Comparison of ENCODE assay signal across 8 mouse cellular contexts in genomic region chr7:30625530-30626384, GRCm38 (mm10). TPM values are rescaled to one million over a fixed set of nuclear protein-coding genes. Genes with fewer than 3 reads are reported as not detected.
DNase-seq lines count a peak whose midpoint lies in the region; ATAC-seq and TF ChIP-seq lines count a peak whose summit lies in the region.

Gene Cox6b1, minus strand, starts transcription at chr7:30626151.

- peak within 1 kb of the TSS; percentile 85 for H3K4me2 ChIP-seq in forebrain, embryonic 15.5 days (replicated peaks)
- peak within 1 kb of the TSS; percentile 68 for H3K4me2 ChIP-seq in lung, embryonic 14.5 days

- DNase-seq in G1E (ENCODE audit: low spot score) = peak; percentile 67
- peak; percentile 88 for DNase-seq in cerebellum, adult 11-12 months
- peak; percentile 80 for DNase-seq in heart, postnatal 25 days (ENCODE audit: low spot score)
- DNase-seq in layer of hippocampus, adult 2 months (ENCODE audit: low spot score in 2 of 2) = peak; percentile 84 to 89
- DNase-seq in lung, embryonic 14.5 days = peak; percentile 97
- DNase-seq in thymus, adult 2 months = peak; percentile 82

- under 1% methylated on average over 44 of the region's 44 CpGs for WGBS in forebrain, embryonic 15.5 days
- 2% methylated on average over 44 of the region's 44 CpGs for WGBS in lung, embryonic 14.5 days
- WGBS in olfactory bulb, adult 2 months = under 1% methylated on average over 44 of the region's 44 CpGs
- WGBS in thymus, adult 2 months = 1% methylated on average over 44 of the region's 44 CpGs

- H3K27me3 ChIP-seq in G1E (ENCODE audit: insufficient read depth, low read length) = peaks cover 11% of the 10 kb centered on the region; the same call in 1 of the 2 replicates
- H3K27me3 ChIP-seq in forebrain, embryonic 15.5 days = no peaks in the 10 kb centered on the region
- no peaks in the 10 kb centered on the region for H3K27me3 ChIP-seq in lung, embryonic 14.5 days (ENCODE audit: insufficient read depth, low read length)
- H3K27me3 ChIP-seq in thymus, adult 2 months (ENCODE audit: control insufficient read depth, insufficient read depth, low read length) = no peaks in the 10 kb centered on the region; the same call in 1 of the 2 replicates

- H3K27ac ChIP-seq in forebrain, embryonic 15.5 days (replicated peaks) = peak within 1 kb of the TSS; percentile 62
- peak within 1 kb of the TSS; percentile 94 for H3K27ac ChIP-seq in layer of hippocampus, adult 2 months
- H3K27ac ChIP-seq in lung, embryonic 14.5 days (ENCODE audit: low read depth) = peak within 1 kb of the TSS; percentile 25; the same call in 1 of the 2 replicates
- H3K27ac ChIP-seq in olfactory bulb, adult 2 months (ENCODE audit: insufficient read depth, low read depth, low read length) = peak within 1 kb of the TSS; percentile 35
- H3K27ac ChIP-seq in thymus, adult 2 months (ENCODE audit: control insufficient read depth, insufficient read depth, low read length) = no peak within 1 kb of the TSS

- peaks cover 37% of the 10 kb centered on the region for H3K36me3 ChIP-seq in G1E (replicated peaks)
- peaks cover 28% of the 10 kb centered on the region for H3K36me3 ChIP-seq in forebrain, embryonic 15.5 days
- H3K36me3 ChIP-seq in lung, embryonic 14.5 days (ENCODE audit: insufficient read depth) = peaks cover 35% of the 10 kb centered on the region
- peaks cover 12% of the 10 kb centered on the region for H3K36me3 ChIP-seq in thymus, adult 2 months (ENCODE audit: control insufficient read depth, insufficient read depth, low read length)

- H3K9ac ChIP-seq in forebrain, embryonic 15.5 days (replicated peaks) = peak within 1 kb of the TSS; percentile 64
- H3K9ac ChIP-seq in lung, embryonic 14.5 days = peak within 1 kb of the TSS; percentile 89

- 0 out of 2 replicates have a peak, but pooled peaks have one; percentile 43 for TF ChIP-seq POLR2A in olfactory bulb, adult 2 months (IDR thresholded peaks at IDR 0.05; ENCODE audit: insufficient read depth, low read depth, low read length)
- 0 out of 2 replicates have a peak, but pooled peaks have one; percentile 36 for TF ChIP-seq POLR2A in thymus, adult 2 months (IDR thresholded peaks at IDR 0.05; ENCODE audit: control insufficient read depth, extremely low read depth, insufficient read depth, low read length, poor library complexity)

- no peak for TF ChIP-seq CTCF in G1E (IDR thresholded peaks at IDR 0.05; ENCODE audit: low read depth, low read length)
- TF ChIP-seq CTCF in layer of hippocampus, adult 2 months (conservative IDR thresholded peaks at IDR 0.05) = no peak
- no peak for TF ChIP-seq CTCF in lung, embryonic 14.5 days (IDR thresholded peaks at IDR 0.05; ENCODE audit: low read depth)
- TF ChIP-seq CTCF in olfactory bulb, adult 2 months (IDR thresholded peaks at IDR 0.05; ENCODE audit: insufficient read depth, low read depth, low read length) = no peak
- peak; percentile 57; the same call in 1 of the 2 replicates for TF ChIP-seq CTCF in thymus, adult 2 months (IDR thresholded peaks at IDR 0.05; ENCODE audit: borderline replicate concordance, control insufficient read depth, extremely low read depth, insufficient read depth, low read length, poor library complexity)

- peak; percentile 84 for ATAC-seq in G1E (ENCODE audit: extremely low read depth, insufficient number of reproducible peaks, low FRiP score, poor library complexity, severe bottlenecking)
- peak; percentile 94 for ATAC-seq in forebrain, embryonic 15.5 days (replicated peaks)
- ATAC-seq in lung, embryonic 14.5 days (ENCODE audit: insufficient read depth) = peak; percentile 96

- peak within 1 kb of the TSS; percentile 79 for H3K4me3 ChIP-seq in G1E (ENCODE audit: low read depth, low read length)
- H3K4me3 ChIP-seq in forebrain, embryonic 15.5 days = peak within 1 kb of the TSS; percentile 57
- peak within 1 kb of the TSS; percentile 92 for H3K4me3 ChIP-seq in layer of hippocampus, adult 2 months
- H3K4me3 ChIP-seq in lung, embryonic 14.5 days (ENCODE audit: low read depth, low read length) = peak within 1 kb of the TSS; percentile 91
- H3K4me3 ChIP-seq in olfactory bulb, adult 2 months (ENCODE audit: insufficient read depth, low read depth, low read length) = peak within 1 kb of the TSS; percentile 83
- peak within 1 kb of the TSS; percentile 67 for H3K4me3 ChIP-seq in thymus, adult 2 months (ENCODE audit: control insufficient read depth, insufficient read depth, low read length)

- H3K9me3 ChIP-seq in G1E (replicated peaks) = no peaks in the 10 kb centered on the region
- no peaks in the 10 kb centered on the region for H3K9me3 ChIP-seq in forebrain, embryonic 15.5 days
- H3K9me3 ChIP-seq in lung, embryonic 14.5 days (ENCODE audit: low read depth, low read length) = no peaks in the 10 kb centered on the region

- peaks cover 25% of the 10 kb centered on the region for H3K4me1 ChIP-seq in G1E (ENCODE audit: insufficient read depth, low read depth, low read length)
- peaks cover 14% of the 10 kb centered on the region for H3K4me1 ChIP-seq in forebrain, embryonic 15.5 days
- H3K4me1 ChIP-seq in lung, embryonic 14.5 days (ENCODE audit: insufficient read depth) = 0 out of 2 replicates have a peak, but pooled peaks cover 5% of the 10 kb centered on the region
- peaks cover 9% of the 10 kb centered on the region; the same call in 1 of the 2 replicates for H3K4me1 ChIP-seq in olfactory bulb, adult 2 months (ENCODE audit: control insufficient read depth, insufficient read depth, low read length)
- H3K4me1 ChIP-seq in thymus, adult 2 months (replicated peaks; ENCODE audit: control insufficient read depth, insufficient read depth, low read length) = peaks cover 6% of the 10 kb centered on the region

- intact Hi-C loops in heart, postnatal 25 days (cut with DNase I) = loop anchor here (2.0 to 10.0 kb wide), 2 partner anchors 23 to 251 kb away; no protein-coding TSS in a partner anchor

RNA-seq across cellular contexts. Expression of gene Cox6b1, which starts in this region (rescaled TPM):
- total RNA-seq in G1E (2014; fragmentation: Nextera tagmentation) = 200 and 256 TPM in 2 replicates
- 820 and 835 TPM in 2 replicates for total RNA-seq in G1E (2017)
- polyA plus RNA-seq in G1E (2012) = 51.7 and 147 TPM in 2 replicates
- 899 and 915 TPM in 2 replicates for polyA plus RNA-seq in forebrain, embryonic 15.5 days (2015; fragmentation: Nextera tagmentation; extraction: Ambion mirVana)
- 1,000 to 10,000 TPM; 4,579 to 4,828 TPM for total RNA-seq in heart, postnatal 25 days (2021)
- 100 to 1,000 TPM; 552 to 568 TPM for total RNA-seq in layer of hippocampus, adult 2 months (2021)
- polyA plus RNA-seq in lung, embryonic 14.5 days (2014; fragmentation: Nextera tagmentation; extraction: Ambion mirVana) = 855 and 914 TPM in 2 replicates
- 1,523 TPM in 1 of 2 replicates, not detected in the other for polyA plus RNA-seq in olfactory bulb, adult 2 months (2012; ENCODE audit: insufficient read depth, insufficient read length, low replicate concordance, missing spikeins)
- polyA plus RNA-seq in thymus, adult 2 months (2012; rRNA removed) = 283 and 388 TPM in 2 replicates

Comparison
In these comparisons a context has a peak if more than half of its experiments do, and no peak if none do; other contexts are left out.
1. RNA of gene Cox6b1 (total RNA-seq): 4,579 to 4,828 TPM in heart, postnatal 25 days; 200 to 835 TPM in G1E and 552 to 568 TPM in layer of hippocampus, adult 2 months; every median in the first group is over 4 times any median in the second.
2. Peak in every context shown above with its lines, with median percentiles within 50 percentile points of each other: ATAC-seq, DNase-seq and H3K4me3 ChIP-seq.